Mouse (Mus musculus) adrenal gland, adult 18-20 months (tissue): ENCODE results near the gene Kirrel. TPM values are rescaled to one million over a fixed set of nuclear protein-coding genes. Genes with fewer than 3 reads are reported as not detected.
"Not testable (repeated sequence)": the region's sequence is repeated elsewhere in the genome, so short reads cannot be mapped to it uniquely, and the experiment has no call there.

ENCODE experiments used
- DNase-seq, 2 experiments: peaks; one replicate each; pipeline ENCODE4 v3.0.0; 2021 to 2022; ENCODE audit warnings: low spot score in 2 of 2
- total RNA-seq, 2 experiments: library from RNA; stranded (reverse); gene quantifications; 1 replicate in 1 of 2; 2 replicates in 1 of 2; pipeline ENCODE4 v1.2.3; 2021

Gene Kirrel
- total RNA-seq, 2 experiments from 2014 or later: 11.6 to 13.8 TPM

DNA sequence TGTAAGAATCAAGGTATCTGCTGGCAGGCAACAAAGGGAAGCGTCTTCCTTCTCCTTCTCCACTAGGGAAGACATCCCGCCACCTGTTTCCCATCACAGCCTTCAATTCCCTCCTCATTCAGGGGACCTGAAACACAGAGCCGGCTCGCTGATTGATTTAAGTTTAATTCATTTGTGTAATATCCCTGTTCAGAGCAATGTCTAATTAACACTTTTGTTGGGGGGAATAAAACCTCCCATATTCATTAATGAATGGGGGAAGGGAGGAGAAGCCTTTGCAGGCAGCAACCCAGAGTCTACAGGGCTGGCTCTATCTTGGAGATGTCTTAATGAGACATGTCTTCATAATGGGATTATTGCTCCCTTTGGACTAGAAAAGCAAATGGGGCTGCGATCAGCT, 34.3 kb downstream of the Kirrel start:
- DNase-seq: no peak

- no peak for DNase-seq
Measured at GRCm38 (mm10) chr3:87136782-87137181, 37.8 kb downstream of the Kirrel start.

DNA sequence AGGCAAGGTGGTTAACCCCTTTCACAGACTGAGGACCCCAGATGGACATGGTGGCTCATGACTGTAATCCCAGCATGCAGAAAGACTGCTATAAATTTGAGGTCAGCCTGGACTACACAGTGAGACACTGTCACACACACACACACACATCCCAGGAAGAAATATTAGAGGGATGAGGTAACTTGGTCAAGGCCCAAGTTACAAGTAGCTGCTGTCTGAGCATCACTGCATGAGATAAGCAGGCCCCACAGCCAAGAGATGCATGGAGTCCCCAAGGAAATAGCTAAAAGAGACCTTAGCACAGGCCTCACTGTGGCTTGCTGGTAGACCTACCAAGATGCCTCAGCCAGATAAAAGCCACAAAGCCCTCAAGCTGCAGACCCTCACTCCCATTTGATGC, 39.6 kb downstream of the Kirrel start:
- DNase-seq: no peak

DNA sequence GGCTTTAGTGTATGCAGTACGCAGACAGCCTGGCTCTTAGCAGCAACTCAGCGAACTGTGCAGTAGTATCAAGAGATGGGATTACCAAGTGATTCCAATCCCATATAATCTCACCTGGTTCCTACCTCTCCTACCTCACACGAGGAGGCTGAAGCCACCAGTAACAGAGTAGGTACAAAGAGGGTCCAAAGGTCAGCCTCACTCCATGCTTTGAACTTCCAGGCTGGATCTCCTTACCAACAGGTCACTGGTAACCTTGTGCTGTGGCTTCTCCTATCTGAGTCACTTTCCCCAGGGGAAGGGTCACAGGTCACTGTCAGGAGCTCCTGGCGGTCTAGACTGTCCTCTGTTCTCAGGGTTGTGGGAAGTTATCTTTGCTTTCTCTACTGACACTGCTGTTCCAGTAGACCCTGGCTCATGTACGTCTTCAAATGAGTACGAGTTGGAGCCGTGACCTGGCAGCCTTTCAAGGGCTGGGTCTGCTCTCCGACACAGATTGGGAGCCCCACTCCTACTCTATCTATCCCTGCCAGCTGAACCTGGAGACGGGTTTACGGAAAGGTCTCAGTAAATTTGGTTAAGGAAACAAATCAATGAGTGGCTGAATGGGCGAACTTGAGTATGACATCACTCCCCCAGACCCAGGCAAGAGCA, 42.7 kb downstream of the Kirrel start:
- DNase-seq: no peak

DNA sequence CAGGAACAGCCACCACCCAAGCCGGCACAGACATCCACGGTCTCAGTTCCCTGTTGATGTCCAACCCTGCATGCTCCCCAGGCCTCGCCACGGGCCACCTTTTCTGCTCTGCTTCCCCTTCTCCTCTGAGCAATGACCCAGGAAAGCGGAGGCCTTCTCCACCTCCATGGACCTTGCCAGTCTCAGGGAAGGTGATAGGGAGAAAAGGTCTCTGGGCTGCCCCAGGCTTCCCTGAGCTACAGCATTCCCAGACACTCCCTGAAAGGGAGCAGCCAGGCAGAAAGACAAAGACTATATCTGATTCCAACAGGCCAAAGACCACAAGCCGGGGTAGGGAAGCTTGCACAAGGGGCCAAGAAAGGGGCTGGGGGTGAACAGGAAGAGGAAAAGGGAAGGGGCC, 43.6 kb downstream of the Kirrel start:
- no peak for DNase-seq

- DNase-seq: peak in 1 of 2 experiments; percentile 21
Measured at GRCm38 (mm10) chr3:87123795-87124194, 50.8 kb downstream of the Kirrel start.

GRCm38 (mm10) chr3:87118214-87118613, 56.3 kb downstream of the Kirrel start:
- DNase-seq: no peak

DNA sequence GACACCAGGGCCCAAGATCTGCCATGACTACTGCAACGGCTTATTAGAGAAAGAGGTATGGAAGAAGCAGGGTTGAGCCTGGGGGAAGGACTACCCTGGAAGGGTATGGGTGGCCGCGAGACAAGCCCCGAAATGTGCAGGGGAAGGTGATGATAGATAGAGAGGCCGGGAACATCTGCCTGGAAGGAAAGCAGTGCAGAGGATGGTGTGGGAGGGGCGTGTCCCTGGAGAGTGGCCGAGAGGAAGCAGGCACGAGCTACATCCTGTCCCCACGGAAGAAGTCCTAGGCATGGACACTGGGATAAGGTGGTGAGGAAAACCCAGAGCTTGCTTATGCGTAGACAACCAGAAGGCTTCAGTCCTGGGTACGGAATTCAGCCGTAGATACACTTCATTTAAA, 56.9 kb downstream of the Kirrel start:
- no peak for DNase-seq

- no peak for DNase-seq
Measured at GRCm38 (mm10) chr3:87115726-87116540, 58.6 kb downstream of the Kirrel start.

DNA sequence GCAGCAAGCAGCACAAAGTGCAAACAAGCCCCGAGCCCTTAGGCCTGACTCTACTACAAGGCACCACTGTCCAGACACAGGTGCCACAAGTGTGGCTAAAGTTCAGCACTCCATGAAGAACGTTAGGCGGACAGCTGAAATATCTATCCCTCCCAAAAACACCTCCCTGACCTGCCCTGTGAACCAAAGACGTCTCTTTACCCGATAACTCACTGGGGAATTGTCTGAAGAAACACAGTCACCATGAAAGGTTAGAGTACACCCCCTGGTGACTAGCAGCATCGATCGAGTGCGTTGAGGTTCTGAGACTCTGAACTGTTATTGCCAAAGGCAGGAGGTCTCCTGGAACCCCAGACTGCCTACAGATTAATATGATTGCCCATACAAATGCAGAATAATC, 59.3 kb downstream of the Kirrel start:
- DNase-seq: no peak

GRCm38 (mm10) chr3:87114801-87115200, 59.7 kb downstream of the Kirrel start:
- DNase-seq: no peak

GRCm38 (mm10) chr3:87113881-87114280, 60.7 kb downstream of the Kirrel start:
- DNase-seq: not testable (repeated sequence)

DNA sequence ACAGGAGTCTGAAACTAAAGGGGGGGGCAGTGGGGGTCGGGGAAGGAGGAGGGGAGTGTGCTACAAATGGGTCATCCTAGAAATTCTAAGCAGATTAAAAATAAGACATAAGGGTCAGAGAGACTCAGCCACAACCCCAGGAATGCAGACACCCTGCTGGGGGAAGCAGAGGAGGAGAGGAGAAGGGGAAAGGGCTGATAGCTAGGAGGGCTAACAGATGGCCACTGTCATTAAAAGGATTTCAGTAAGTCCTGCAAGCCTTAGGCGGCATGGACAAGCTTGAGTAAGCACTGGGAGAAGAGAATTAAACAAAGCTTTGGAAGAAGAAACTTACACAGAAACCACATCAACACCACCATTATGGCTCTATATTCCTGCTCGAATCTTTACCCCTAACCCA, 62.3 kb downstream of the Kirrel start:
- DNase-seq: no peak

DNA sequence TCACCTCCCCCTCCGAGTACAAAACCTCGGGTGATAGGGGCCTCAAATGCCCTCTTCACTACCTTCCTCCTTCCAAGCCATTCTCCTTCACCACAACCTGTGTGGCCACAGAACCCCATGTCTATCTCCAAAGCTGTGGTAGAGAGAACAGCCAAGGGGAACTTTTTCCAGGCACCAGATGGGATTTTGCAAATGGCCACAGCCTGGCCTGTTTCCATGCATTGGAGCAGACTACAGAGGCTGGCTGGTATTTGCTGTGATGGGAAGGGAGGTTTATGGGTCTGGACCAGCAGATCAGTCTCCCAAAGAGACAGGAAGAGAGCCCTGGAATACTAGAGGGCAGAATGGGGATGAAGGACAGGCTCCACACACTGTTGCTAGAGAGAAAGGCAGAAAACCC, 69.7 kb downstream of the Kirrel start:
- no peak for DNase-seq

DNA sequence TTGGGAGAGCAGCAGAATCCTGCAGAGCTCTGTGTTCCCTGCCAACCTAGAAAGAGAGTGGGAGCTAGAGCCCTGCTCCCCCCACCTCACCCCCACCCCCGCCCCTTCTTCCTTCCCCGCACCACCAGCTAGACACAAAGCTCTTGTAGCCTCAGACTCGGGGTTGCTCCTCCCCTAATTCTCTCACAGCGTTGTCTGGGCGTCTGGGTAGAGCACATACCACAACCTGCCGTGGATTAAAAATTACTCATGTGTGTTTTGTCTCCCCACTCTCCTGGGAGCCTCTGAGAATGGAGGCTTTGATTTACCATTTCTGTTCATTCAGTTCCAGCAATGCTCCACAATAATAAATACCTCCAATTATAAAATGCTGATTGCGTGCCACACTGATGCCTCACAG, 72.2 kb downstream of the Kirrel start:
- no peak for DNase-seq

- no peak for DNase-seq
Measured at GRCm38 (mm10) chr3:87100911-87101310, 73.6 kb downstream of the Kirrel start.

DNA sequence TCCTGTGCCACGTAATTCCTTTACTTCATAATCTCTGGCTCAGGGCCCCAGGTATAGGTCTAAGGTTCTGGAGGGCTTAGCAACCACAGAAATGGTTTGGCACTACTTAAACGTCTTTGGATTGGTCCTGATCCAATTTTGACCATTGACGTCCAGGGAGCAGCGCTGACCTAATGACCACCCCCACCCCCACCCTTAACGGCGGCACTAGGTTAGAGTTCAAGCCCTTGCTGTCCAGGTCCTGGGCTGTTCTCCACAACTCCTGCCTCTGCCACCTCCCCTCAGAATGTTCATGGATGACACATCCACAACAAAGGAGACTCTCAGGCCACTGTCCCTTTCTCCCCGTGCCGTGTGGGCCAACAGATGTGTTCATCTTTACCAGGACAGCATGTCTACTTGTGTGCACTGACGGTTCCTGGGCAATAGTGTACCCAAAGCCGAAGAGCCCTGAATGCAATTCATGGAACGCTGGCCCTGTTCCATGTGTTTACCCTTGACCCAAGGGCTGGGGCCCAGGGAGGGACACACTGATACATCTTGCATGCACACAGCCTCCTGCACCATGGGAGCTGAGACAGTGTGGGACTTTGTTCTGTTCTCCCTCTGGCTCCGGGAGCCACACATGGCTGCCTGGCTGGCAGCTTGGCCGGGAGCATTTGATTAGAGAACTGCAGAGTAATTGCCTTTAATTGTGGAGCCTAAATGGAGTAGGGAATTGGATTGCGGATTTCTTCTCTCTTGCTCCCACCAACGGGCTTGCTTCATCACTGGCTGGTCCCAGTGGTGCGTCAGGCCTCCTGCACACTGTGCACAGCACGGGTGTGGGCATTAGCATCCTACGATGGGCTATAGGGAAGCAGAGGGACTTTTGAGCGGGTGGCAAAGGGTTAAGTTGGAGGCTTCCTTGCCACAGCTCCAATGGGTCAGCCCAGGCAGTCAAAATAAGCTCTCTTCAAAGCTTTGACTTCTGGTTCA, 76.3 kb downstream of the Kirrel start:
- no peak for DNase-seq

DNA sequence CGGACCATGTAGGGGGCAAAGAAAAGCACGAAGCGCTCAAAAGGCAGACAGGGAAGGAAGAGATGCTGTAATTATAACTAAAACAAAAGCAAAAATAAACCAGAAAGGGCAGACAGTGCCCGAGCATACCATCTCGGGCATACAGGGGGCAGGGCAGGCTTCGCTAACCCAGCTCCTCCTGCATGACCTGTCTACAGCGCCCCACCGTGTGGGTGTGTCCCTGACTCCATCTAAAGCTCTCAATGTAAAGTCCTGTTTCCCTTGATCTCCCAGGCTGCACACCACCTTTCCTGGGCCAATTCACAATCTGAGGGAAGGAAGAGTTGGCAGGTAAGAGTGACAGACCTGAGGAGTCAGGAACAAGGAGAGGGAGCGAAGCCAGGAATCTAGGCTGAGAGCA, 77.3 kb downstream of the Kirrel start:
- no peak for DNase-seq

- no peak for DNase-seq
Measured at GRCm38 (mm10) chr3:87093718-87094117, 80.8 kb downstream of the Kirrel start.

DNA sequence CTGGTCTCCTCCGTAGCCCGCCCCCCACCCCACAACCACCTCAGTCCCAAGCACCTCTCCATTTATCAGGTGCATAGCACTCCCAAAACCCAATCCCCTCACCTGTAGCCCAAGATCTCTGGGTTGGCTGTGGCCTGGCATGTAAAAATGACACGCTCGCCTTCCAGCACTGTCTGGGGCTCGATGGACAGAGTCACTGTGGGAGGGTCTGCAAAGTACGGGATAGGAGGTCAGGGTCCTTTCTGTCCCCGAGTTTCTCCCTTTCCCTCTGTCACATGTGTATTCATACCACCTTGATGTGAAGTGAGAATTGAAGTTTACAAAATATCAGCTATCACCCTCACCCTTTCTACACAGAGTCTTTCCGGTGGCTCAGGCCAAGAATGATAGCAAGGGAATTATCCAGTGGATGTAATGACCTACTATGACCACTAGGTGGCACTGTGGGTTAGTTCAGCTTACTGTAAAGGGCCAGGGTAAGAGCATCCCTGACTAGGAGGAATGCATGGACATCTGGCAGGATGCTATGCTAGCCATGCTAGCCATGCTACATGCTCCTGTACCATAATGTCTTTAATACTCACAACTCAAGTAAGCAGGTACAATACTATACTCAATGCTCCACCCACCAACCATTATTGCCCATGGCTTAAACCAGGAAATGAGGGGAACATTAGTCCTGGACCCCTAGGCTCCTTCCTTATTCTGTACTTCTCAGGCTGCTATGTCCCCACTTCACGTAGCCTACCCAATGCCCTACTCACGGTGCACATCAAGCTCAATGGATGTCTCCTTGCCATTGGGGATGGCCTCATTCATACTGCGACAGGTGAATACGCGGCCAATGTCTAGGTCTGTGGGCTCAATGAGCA, 84.6 kb downstream of the Kirrel start:
- peak; percentile 36 to 72 for DNase-seq

DNA sequence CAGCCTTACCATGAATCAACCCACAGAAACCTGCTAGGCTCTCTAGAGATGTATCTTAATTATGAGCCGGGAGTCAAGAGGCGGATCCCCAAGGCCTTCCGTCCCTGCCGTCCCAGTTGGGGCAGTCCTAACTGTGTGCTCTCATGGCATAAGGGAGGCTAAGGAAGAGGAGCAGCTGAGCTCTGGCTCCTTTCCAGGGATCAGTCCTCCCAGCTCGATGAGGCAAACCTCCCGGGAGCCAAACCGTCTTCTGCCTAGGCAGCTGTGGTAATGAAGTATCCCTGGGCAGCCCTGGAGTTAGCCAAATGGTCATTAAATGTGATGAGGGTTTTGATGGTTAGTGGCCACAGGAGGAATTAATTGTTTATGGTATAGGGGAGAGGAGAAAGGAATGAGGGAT, 87.4 kb downstream of the Kirrel start:
- DNase-seq: no peak
